In genomic region chr5:120251697-120252401, GRCm38 (mm10) we compare ENCODE assay signal across 8 mouse cellular contexts.
DNase-seq lines count a peak whose midpoint lies in the region; ATAC-seq lines count a peak whose summit lies in the region.

No protein-coding gene starts in this region.

- DNase-seq in left cerebral cortex, postnatal 14 days (ENCODE audit: low spot score in 2 of 2), result peak; percentile 55 to 57
- no peak for DNase-seq in left cerebral cortex, adult 11 months (ENCODE audit: low spot score)
- DNase-seq in liver, result peak; percentile 10
- DNase-seq in right cerebral cortex, postnatal 4 days, result peak; percentile 47
- DNase-seq in cerebellum, adult 8-10 months, result no peak
- no peak for DNase-seq in urinary bladder, postnatal 10 days (ENCODE audit: low spot score)
- no peak for DNase-seq in heart, adult 18-20 months

- ATAC-seq in granulocyte monocyte progenitor cell, adult 5-6 weeks (replicated peaks; ENCODE audit: poor library complexity, severe bottlenecking), result peak; percentile 82

- intact Hi-C loops in left cerebral cortex, postnatal 14 days (cut with DNase I), result no loop called here

Comparison
In these comparisons a context has a peak if more than half of its experiments do, and no peak if none do; other contexts are left out.
1. DNase-seq: peak in left cerebral cortex, postnatal 14 days (2 of 2), liver (single experiment) and right cerebral cortex, postnatal 4 days (single experiment); none in left cerebral cortex, adult 11 months (single experiment), cerebellum, adult 8-10 months (single experiment), urinary bladder, postnatal 10 days (single experiment) and heart, adult 18-20 months (0 of 2).